Mouse (Mus musculus) forebrain, embryonic 16.5 days (tissue): ENCODE results near the gene Foxd3. TPM values are rescaled to one million over a fixed set of nuclear protein-coding genes. Genes with fewer than 3 reads are reported as not detected.

ENCODE experiments used
- ATAC-seq: fragments of 200-750 bp; cut with Nextera tagmentation; 2 replicates; pipeline ENCODE4 v1.8.0; 2017; ENCODE audit warnings: mild to moderate bottlenecking, moderate library complexity
- H3K27ac ChIP-seq: fragments of 300-500 bp; sonication (generic); 2 replicates; pipeline ENCODE4 v1.5.1; 2014; ENCODE audit warnings: low read length, control low read depth
- H3K27me3 ChIP-seq: fragments of 300-500 bp; sonication (generic); replicated peaks from 2 replicates; pipeline ENCODE4 v1.6.1; 2014; ENCODE audit warnings: low read length; ENCODE audit not compliant: control insufficient read depth, insufficient read depth
- H3K36me3 ChIP-seq: fragments of 300-500 bp; sonication (generic); 2 replicates; pipeline ENCODE4 v1.6.1; 2014; ENCODE audit not compliant: control insufficient read depth, insufficient read depth
- H3K4me1 ChIP-seq: fragments of 300-500 bp; sonication (generic); replicated peaks from 2 replicates; pipeline ENCODE4 v1.6.1; 2014; ENCODE audit warnings: low read length; ENCODE audit not compliant: control insufficient read depth, insufficient read depth
- H3K4me2 ChIP-seq: fragments of 300-500 bp; sonication (generic); 2 replicates; pipeline ENCODE4 v1.6.1; 2014; ENCODE audit warnings: mild to moderate bottlenecking, low read length, control low read depth
- H3K4me3 ChIP-seq: fragments of 300-500 bp; sonication (generic); replicated peaks from 2 replicates; pipeline ENCODE4 v1.5.1; 2014; ENCODE audit warnings: mild to moderate bottlenecking, low read length, control low read depth
- H3K9ac ChIP-seq: fragments of 300-500 bp; sonication (generic); replicated peaks from 2 replicates; pipeline ENCODE4 v1.6.1; 2014; ENCODE audit warnings: low read depth, low read length, control low read depth
- H3K9me3 ChIP-seq: fragments of 300-500 bp; sonication (generic); 2 replicates; pipeline ENCODE4 v1.6.1; 2016; ENCODE audit warnings: low read length; ENCODE audit not compliant: control insufficient read depth
- WGBS: fragments of 180-500 bp; shearing (Covaris S2); extraction: QIAGEN DNeasy Blood & Tissue Kit; methylation state at CpG from one replicate; pipeline ENCODE4 v1.1.7; 2014; 5-methylcytosine and 5-hydroxymethylcytosine counted together
- polyA plus RNA-seq: library from polyadenylated mRNA; unstranded; fragments of >200 nt; fragmentation: Nextera tagmentation; extraction: Ambion mirVana; gene quantifications from 2 replicates; pipeline ENCODE4 v1.2.1, GENCODE M21; 2015

Gene Foxd3
- polyA plus RNA-seq, 1 experiment from 2014 or later = 0.14 TPM

- Histone ChIP-seq H3K9me3 (no peaks in the 10 kb centered on the region), H3K4me3 (no peak overlapping the region), H3K4me1 (no peaks in the 10 kb centered on the region), H3K36me3 (no peaks in the 10 kb centered on the region), H3K9ac (no peak overlapping the region), H3K4me2 (no peak overlapping the region), H3K27ac (no peak overlapping the region), H3K27me3 (peaks cover 43% of the 10 kb centered on the region)
- 90% methylated on average over 4 of the region's 4 CpGs for WGBS
- ATAC-seq = no peak
Observed at GRCm38 (mm10) chr4:99645560-99645959, 10.5 kb upstream of the Foxd3 start.

GRCm38 (mm10) chr4:99650088-99650944 lies 5.8 kb upstream of the Foxd3 start:
- peaks cover 6% of the 10 kb centered on the region for H3K4me1 ChIP-seq
- no peak overlapping the region for H3K27ac ChIP-seq
- no peak overlapping the region for H3K4me2 ChIP-seq
- H3K9me3 ChIP-seq = no peaks in the 10 kb centered on the region
- H3K27me3 ChIP-seq = peaks cover 73% of the 10 kb centered on the region
- no peak overlapping the region for H3K9ac ChIP-seq
- H3K36me3 ChIP-seq = no peaks in the 10 kb centered on the region
- 4% methylated on average over 44 of the region's 44 CpGs for WGBS
- H3K4me3 ChIP-seq = no peak overlapping the region
- ATAC-seq = 0 out of 2 replicates have a peak, but pooled peaks have one; percentile 21

DNA sequence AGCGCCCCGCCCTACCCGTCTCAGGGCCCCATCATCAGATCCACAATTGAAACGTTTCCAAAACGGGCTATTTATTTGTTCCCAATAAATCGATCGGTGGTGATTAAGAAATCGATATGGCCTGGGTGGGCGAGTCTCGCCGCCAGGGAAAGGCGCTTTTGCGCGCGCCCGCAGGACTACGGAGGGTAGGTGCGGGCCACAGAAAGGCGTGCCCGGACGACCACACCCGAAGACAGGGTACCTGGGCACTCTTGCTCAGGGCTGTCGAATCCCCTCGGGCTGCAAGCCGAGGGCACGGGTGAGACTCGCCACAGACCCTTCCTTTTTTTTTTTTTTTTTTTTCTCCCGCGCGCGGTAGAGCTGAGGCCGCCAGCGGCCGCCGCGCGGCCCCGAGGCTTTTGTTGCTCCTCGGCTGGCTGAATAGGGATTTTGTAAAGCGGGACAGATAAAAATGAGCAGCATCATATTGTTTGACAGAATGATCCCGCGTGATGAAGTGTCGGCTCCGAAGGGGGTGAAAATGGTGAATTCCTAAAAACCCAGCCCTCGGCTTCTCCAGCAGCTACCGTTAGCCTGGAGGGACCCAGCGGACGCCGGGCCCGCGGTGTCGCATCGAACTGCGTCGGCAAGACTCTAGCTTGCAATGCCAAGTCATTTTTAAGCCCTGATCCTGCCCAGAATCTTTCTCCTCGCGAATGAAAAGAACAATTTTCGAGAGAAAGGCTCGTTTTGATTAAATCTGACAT lies 5.0 kb upstream of the Foxd3 start:
- Histone ChIP-seq H3K4me2 (peak overlapping the region; percentile 29), H3K36me3 (no peaks in the 10 kb centered on the region), H3K9ac (no peak overlapping the region), H3K27ac (no peak overlapping the region), H3K9me3 (no peaks in the 10 kb centered on the region), H3K4me3 (peak overlapping the region; percentile 3; the same call in 1 of the 2 replicates), H3K4me1 (peaks cover 11% of the 10 kb centered on the region), H3K27me3 (peaks cover 75% of the 10 kb centered on the region)
- ATAC-seq = no peak
- 1% methylated on average over 59 of the region's 59 CpGs for WGBS

DNA sequence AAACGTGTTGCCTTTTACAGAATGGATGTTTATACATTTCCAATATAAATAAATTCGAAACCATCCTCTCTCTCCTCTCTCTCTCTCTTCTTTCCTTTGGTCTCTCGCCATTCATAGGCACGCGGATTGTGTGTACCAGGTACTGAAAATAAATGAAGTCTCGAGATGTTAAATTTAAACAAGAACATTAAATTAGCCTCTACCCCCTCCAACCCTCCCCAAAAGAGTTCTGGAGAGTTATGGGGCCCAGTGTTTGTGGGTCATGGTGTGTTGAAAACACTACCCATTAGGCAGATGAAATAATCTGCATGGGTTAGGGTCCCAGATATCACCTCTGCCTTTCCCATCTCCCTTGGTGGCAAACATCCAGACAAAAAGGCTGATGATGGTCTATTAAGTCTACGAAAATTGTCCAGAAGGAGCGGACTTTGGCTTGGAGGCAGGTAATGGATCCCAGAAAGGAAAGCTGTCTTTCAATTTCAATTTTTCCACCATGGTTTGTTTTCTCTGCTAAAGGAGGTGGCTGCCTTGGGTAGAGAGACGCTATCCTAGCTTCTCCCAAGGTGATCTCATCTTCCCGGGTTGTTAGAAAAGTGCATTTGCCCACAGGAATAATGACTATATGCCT lies 4.2 kb upstream of the Foxd3 start:
- Histone ChIP-seq H3K27ac (no peak overlapping the region), H3K36me3 (no peaks in the 10 kb centered on the region), H3K27me3 (peaks cover 70% of the 10 kb centered on the region), H3K4me1 (peaks cover 17% of the 10 kb centered on the region), H3K9ac (no peak overlapping the region), H3K4me3 (no peak overlapping the region), H3K9me3 (no peaks in the 10 kb centered on the region), H3K4me2 (no peak overlapping the region)
- 7% methylated on average over 10 of the region's 10 CpGs for WGBS
- ATAC-seq = no peak

GRCm38 (mm10) chr4:99652576-99653210 lies 3.4 kb upstream of the Foxd3 start:
- no peak for ATAC-seq
- Histone ChIP-seq H3K27me3 (peaks cover 70% of the 10 kb centered on the region), H3K4me2 (no peak overlapping the region), H3K36me3 (no peaks in the 10 kb centered on the region), H3K9me3 (no peaks in the 10 kb centered on the region), H3K27ac (no peak overlapping the region), H3K4me1 (peaks cover 25% of the 10 kb centered on the region), H3K4me3 (no peak overlapping the region), H3K9ac (no peak overlapping the region)
- WGBS = 2% methylated on average over 19 of the region's 19 CpGs

DNA sequence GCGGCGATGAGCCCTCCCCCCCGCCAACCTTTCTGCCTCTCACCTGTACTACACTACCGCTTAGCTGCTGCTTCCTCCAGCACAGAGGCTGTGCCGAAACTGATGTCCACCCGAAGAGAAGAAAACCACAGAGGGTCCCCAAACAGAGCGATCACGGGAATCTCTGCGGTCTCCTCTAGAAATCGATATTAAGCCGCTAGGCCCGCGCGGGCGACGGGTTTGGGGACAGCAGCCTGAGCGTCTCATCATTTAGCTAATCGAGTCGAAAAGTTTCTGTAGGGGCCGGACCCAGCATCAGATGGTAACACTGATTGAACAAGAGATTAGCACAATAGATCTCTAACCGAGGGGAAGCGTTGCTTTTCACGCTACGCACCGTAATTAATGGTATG lies 2.9 kb upstream of the Foxd3 start:
- H3K4me3 ChIP-seq = no peak overlapping the region
- under 1% methylated on average over 25 of the region's 25 CpGs for WGBS
- no peak for ATAC-seq
- peaks cover 68% of the 10 kb centered on the region for H3K27me3 ChIP-seq
- H3K27ac ChIP-seq = no peak overlapping the region
- no peaks in the 10 kb centered on the region for H3K36me3 ChIP-seq
- no peaks in the 10 kb centered on the region for H3K9me3 ChIP-seq
- no peak overlapping the region for H3K4me2 ChIP-seq
- H3K4me1 ChIP-seq = peaks cover 27% of the 10 kb centered on the region
- H3K9ac ChIP-seq = no peak overlapping the region

GRCm38 (mm10) chr4:99653608-99654221 lies 2.4 kb upstream of the Foxd3 start:
- Histone ChIP-seq H3K4me2 (no peak overlapping the region), H3K9ac (no peak overlapping the region), H3K27ac (no peak overlapping the region), H3K4me3 (no peak overlapping the region), H3K4me1 (peaks cover 27% of the 10 kb centered on the region), H3K36me3 (no peaks in the 10 kb centered on the region), H3K9me3 (no peaks in the 10 kb centered on the region), H3K27me3 (peaks cover 63% of the 10 kb centered on the region)
- no peak for ATAC-seq
- under 1% methylated on average over 36 of the region's 36 CpGs for WGBS

DNA sequence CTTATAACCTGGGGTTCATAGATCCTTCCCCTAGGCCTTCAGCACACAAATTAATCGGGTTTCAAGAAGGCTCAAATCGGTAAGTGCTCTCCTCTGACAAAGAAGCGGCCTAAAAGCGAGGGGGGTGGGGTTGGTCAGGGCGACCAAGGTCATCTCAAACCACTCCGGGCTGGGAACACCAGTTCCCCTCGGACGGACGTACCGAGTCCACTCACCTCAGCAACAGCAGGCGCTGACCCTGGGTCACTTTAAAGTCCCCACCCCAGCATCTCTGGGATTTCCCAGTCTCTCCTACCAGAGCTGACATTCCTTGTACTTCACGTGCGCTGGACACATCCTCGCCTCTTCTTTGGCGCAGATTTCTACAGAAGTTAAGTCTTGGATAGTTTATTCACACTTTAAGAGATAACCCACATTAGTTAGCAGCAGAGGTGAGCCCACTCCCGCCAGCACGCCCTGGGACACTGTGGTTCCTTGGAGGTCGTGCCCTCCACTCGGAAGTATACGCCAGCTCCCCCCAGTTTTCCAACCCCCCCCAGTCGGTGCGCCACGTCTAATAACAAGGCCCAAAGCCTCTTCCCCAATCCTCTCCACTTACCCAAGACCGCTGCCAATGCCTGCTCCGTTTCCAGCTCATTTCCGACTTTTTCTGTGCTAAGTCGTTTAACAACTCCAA lies 1.3 kb upstream of the Foxd3 start:
- Histone ChIP-seq H3K4me1 (peaks cover 27% of the 10 kb centered on the region), H3K4me3 (no peak overlapping the region), H3K4me2 (no peak overlapping the region), H3K27me3 (peaks cover 53% of the 10 kb centered on the region), H3K9ac (no peak overlapping the region), H3K27ac (no peak overlapping the region), H3K36me3 (no peaks in the 10 kb centered on the region), H3K9me3 (no peaks in the 10 kb centered on the region)
- 1% methylated on average over 27 of the region's 27 CpGs for WGBS
- ATAC-seq = no peak
